Mouse (Mus musculus) C2C12 (cell line): Measurements from ENCODE around the gene Ccnb2.

Source experiments
- CTCF ChIP-seq: IDR thresholded peaks from one replicate; pipeline ENCODE4 v1.5.1; 2011; ENCODE audit not compliant: control insufficient read depth, insufficient read depth, insufficient read length
- MAX ChIP-seq: IDR thresholded peaks from one replicate; pipeline ENCODE4 v1.6.1; 2011; ENCODE audit warnings: mild to moderate bottlenecking, control low read depth
- MYOD1 ChIP-seq: IDR thresholded peaks from one replicate; pipeline ENCODE4 v1.6.1; 2011; ENCODE audit warnings: low read depth; ENCODE audit not compliant: control insufficient read depth, insufficient read length
- USF1 ChIP-seq: IDR thresholded peaks from one replicate; pipeline ENCODE4 v1.6.1; 2011; ENCODE audit warnings: low read depth, mild to moderate bottlenecking, control low read depth, moderate library complexity

GRCm38 (mm10) chr9:70364741-70365140 lies 56.6 kb downstream of the Ccnb2 start:
- no peak for TF ChIP-seq CTCF
- no peak for TF ChIP-seq USF1
- TF ChIP-seq MYOD1 = no peak
- TF ChIP-seq MAX = no peak
